17 mouse cellular contexts compared by ENCODE assay signal in genomic region chr17:5227136-5227535, GRCm38 (mm10).
DNase-seq lines count a peak whose midpoint lies in the region; ATAC-seq and TF ChIP-seq lines count a peak whose summit lies in the region.
"Had no signal": no experiment of that assay in that cellular context is flagged by ENCODE, and none has a peak within 500 bp of the region (broad histone marks: within the 10 kb centered on the region; RNA-seq: fewer than 3 reads in every experiment).

No protein-coding gene starts in this region.

- H3K9me3 ChIP-seq in heart, embryonic 14.5 days (ENCODE audit: control insufficient read depth, low read length), result no peaks in the 10 kb centered on the region
- no peaks in the 10 kb centered on the region for H3K9me3 ChIP-seq in heart, embryonic 11.5 days (replicated peaks; ENCODE audit: control insufficient read depth, low read length)
- no peaks in the 10 kb centered on the region for H3K9me3 ChIP-seq in lung, postnatal 0 days (ENCODE audit: low read length)
- no peaks in the 10 kb centered on the region for H3K9me3 ChIP-seq in kidney, embryonic 14.5 days (ENCODE audit: control insufficient read depth, low read length)
- no peaks in the 10 kb centered on the region for H3K9me3 ChIP-seq in limb, embryonic 12.5 days
- H3K9me3 ChIP-seq: heart, embryonic 10.5 days; hindbrain, embryonic 15.5 days had no signal

- TF ChIP-seq CTCF in lung, postnatal 0 days (IDR thresholded peaks at IDR 0.05), result no peak

- peak; percentile 27 for DNase-seq in lung, postnatal 0 days (ENCODE audit: low spot score)
- DNase-seq in lung, adult 18-20 months, result no peak
- no peak for DNase-seq in spleen, adult 18-20 months
- DNase-seq in layer of hippocampus, adult 11-12 months (ENCODE audit: low spot score), result no peak
- DNase-seq: cerebellum, adult 9-11 months; embryo, embryonic 11 days; lung, postnatal 14 days; thymus, postnatal 4 days had no signal

- peaks cover 13 to 33% of the 10 kb centered on the region in 2 experiments for H3K4me1 ChIP-seq in heart, embryonic 14.5 days (ENCODE audit: control insufficient read depth in 2 of 2, insufficient read depth in 2 of 2, low read length in 2 of 2)
- peaks cover 29% of the 10 kb centered on the region for H3K4me1 ChIP-seq in heart, embryonic 11.5 days (ENCODE audit: control insufficient read depth, insufficient read depth, low read length)
- H3K4me1 ChIP-seq in lung, postnatal 0 days (ENCODE audit: insufficient read depth, low read depth, low read length), result peaks cover 15% of the 10 kb centered on the region; the same call in 1 of the 2 replicates
- peaks cover 20% of the 10 kb centered on the region for H3K4me1 ChIP-seq in kidney, embryonic 14.5 days (ENCODE audit: control insufficient read depth, insufficient read depth, low read length)
- H3K4me1 ChIP-seq in limb, embryonic 12.5 days (replicated peaks), result peaks cover 75% of the 10 kb centered on the region

- H3K4me2 ChIP-seq in heart, embryonic 14.5 days (ENCODE audit: low read length), result no peak overlapping the region
- no peak overlapping the region for H3K4me2 ChIP-seq in heart, embryonic 11.5 days
- H3K4me2 ChIP-seq in lung, postnatal 0 days (replicated peaks; ENCODE audit: low read depth, low read length), result no peak overlapping the region
- H3K4me2 ChIP-seq in kidney, embryonic 14.5 days (replicated peaks; ENCODE audit: low read depth, low read length), result no peak overlapping the region
- no peak overlapping the region for H3K4me2 ChIP-seq in limb, embryonic 12.5 days
- H3K4me2 ChIP-seq: hindbrain, embryonic 15.5 days; liver, embryonic 11.5 days; midbrain, embryonic 11.5 days had no signal

- H3K36me3 ChIP-seq in heart, embryonic 14.5 days (ENCODE audit: control insufficient read depth, insufficient read depth, low read length), result no peaks in the 10 kb centered on the region
- no peaks in the 10 kb centered on the region for H3K36me3 ChIP-seq in heart, embryonic 11.5 days (ENCODE audit: control insufficient read depth, insufficient read depth, low read length)
- H3K36me3 ChIP-seq in lung, postnatal 0 days (ENCODE audit: insufficient read depth, low read length), result no peaks in the 10 kb centered on the region
- H3K36me3 ChIP-seq in kidney, embryonic 14.5 days (ENCODE audit: control insufficient read depth, insufficient read depth, low read length), result no peaks in the 10 kb centered on the region
- H3K36me3 ChIP-seq in limb, embryonic 12.5 days, result no peaks in the 10 kb centered on the region
- H3K36me3 ChIP-seq: heart, embryonic 10.5 days; hindbrain, embryonic 15.5 days had no signal

- no peaks in the 10 kb centered on the region for H3K27me3 ChIP-seq in heart, embryonic 14.5 days (ENCODE audit: control insufficient read depth, insufficient read depth, low read length)
- H3K27me3 ChIP-seq in heart, embryonic 11.5 days (ENCODE audit: control insufficient read depth, insufficient read depth, low read length), result no peaks in the 10 kb centered on the region
- H3K27me3 ChIP-seq in lung, postnatal 0 days (replicated peaks; ENCODE audit: insufficient read depth, low read length), result no peaks in the 10 kb centered on the region
- H3K27me3 ChIP-seq in kidney, embryonic 14.5 days (ENCODE audit: control insufficient read depth, insufficient read depth, low read length), result no peaks in the 10 kb centered on the region
- no peaks in the 10 kb centered on the region for H3K27me3 ChIP-seq in limb, embryonic 12.5 days
- H3K27me3 ChIP-seq: hindbrain, embryonic 15.5 days had no signal

- 23% methylated on average over 6 of the region's 6 CpGs for WGBS in heart, embryonic 14.5 days
- WGBS in heart, embryonic 11.5 days (ENCODE audit: insufficient replicate concordance), result 36% methylated on average over 6 of the region's 6 CpGs
- 25% methylated on average over 6 of the region's 6 CpGs for WGBS in lung, postnatal 0 days
- 38% methylated on average over 6 of the region's 6 CpGs for WGBS in kidney, embryonic 14.5 days
- WGBS in limb, embryonic 12.5 days, result 32% methylated on average over 6 of the region's 6 CpGs

- H3K27ac ChIP-seq in heart, embryonic 14.5 days (replicated peaks in 1 of 2; ENCODE audit: control insufficient read depth in 1 of 2, insufficient read depth in 1 of 2, low read depth in 2 of 2, low read length in 2 of 2), result no peak overlapping the region
- H3K27ac ChIP-seq in heart, embryonic 11.5 days (ENCODE audit: low read depth, low read length), result no peak overlapping the region; the same call in 1 of the 2 replicates
- H3K27ac ChIP-seq in lung, postnatal 0 days (ENCODE audit: low read length), result no peak overlapping the region
- H3K27ac ChIP-seq in kidney, embryonic 14.5 days (ENCODE audit: low read depth, low read length), result no peak overlapping the region
- H3K27ac ChIP-seq in limb, embryonic 12.5 days, result peak overlapping the region; percentile 26
- H3K27ac ChIP-seq: heart, embryonic 10.5 days had no signal

- H3K9ac ChIP-seq in heart, embryonic 14.5 days (ENCODE audit: low read length), result 0 out of 2 replicates have a peak overlapping the region, but pooled peaks have one; percentile 14
- H3K9ac ChIP-seq in heart, embryonic 11.5 days (ENCODE audit: low read depth, low read length), result no peak overlapping the region
- no peak overlapping the region for H3K9ac ChIP-seq in lung, postnatal 0 days (replicated peaks; ENCODE audit: low read depth)
- H3K9ac ChIP-seq in kidney, embryonic 14.5 days (ENCODE audit: low read depth, low read length), result no peak overlapping the region
- no peak overlapping the region for H3K9ac ChIP-seq in limb, embryonic 12.5 days (replicated peaks)
- H3K9ac ChIP-seq: hindbrain, embryonic 15.5 days had no signal

- H3K4me3 ChIP-seq in heart, embryonic 14.5 days (ENCODE audit: control insufficient read depth in 1 of 2, insufficient read depth in 1 of 2, low read depth in 1 of 2, low read length in 2 of 2), result no peak overlapping the region
- no peak overlapping the region for H3K4me3 ChIP-seq in heart, embryonic 11.5 days (ENCODE audit: low read depth, low read length)
- H3K4me3 ChIP-seq in lung, postnatal 0 days (ENCODE audit: low read depth, low read length), result no peak overlapping the region
- no peak overlapping the region for H3K4me3 ChIP-seq in kidney, embryonic 14.5 days (ENCODE audit: low read length)
- no peak overlapping the region for H3K4me3 ChIP-seq in limb, embryonic 12.5 days (replicated peaks)
- H3K4me3 ChIP-seq: heart, embryonic 10.5 days; hindbrain, embryonic 15.5 days; myocyte had no signal

- ATAC-seq in heart, embryonic 14.5 days (ENCODE audit: insufficient number of reproducible peaks, insufficient read depth, low FRiP score, low read depth), result no peak; the same call in 1 of the 2 replicates
- ATAC-seq in heart, embryonic 11.5 days (replicated peaks; ENCODE audit: insufficient number of reproducible peaks, low FRiP score, low TSS enrichment), result no peak
- peak; percentile 44; the same call in 1 of the 2 replicates for ATAC-seq in lung, postnatal 0 days
- 0 out of 2 replicates have a peak, but pooled peaks have one; percentile 28 for ATAC-seq in kidney, embryonic 14.5 days (ENCODE audit: low FRiP score, low TSS enrichment)
- no peak; the same call in 1 of the 2 replicates for ATAC-seq in limb, embryonic 12.5 days (ENCODE audit: insufficient number of reproducible peaks, insufficient read depth, low FRiP score, low TSS enrichment, low read depth)

- no peak for TF ChIP-seq EP300 in lung, postnatal 0 days (IDR thresholded peaks at IDR 0.05)

Comparison
In these comparisons a context has a peak if more than half of its experiments do, and no peak if none do; other contexts are left out.
1. ATAC-seq: peak in lung, postnatal 0 days (single experiment) and kidney, embryonic 14.5 days (single experiment); none in heart, embryonic 14.5 days (single experiment), heart, embryonic 11.5 days (single experiment) and limb, embryonic 12.5 days (single experiment).